ENCODE assay signal across 15 mouse cellular contexts in genomic region chr1:36723146-36724056, GRCm38 (mm10). TPM values are rescaled to one million over a fixed set of nuclear protein-coding genes. Genes with fewer than 3 reads are reported as not detected.
A peak's percentile ranks its signal among the peaks of the same experiment; 100 is the strongest.
DNase-seq lines count a peak whose midpoint lies in the region; ATAC-seq lines count a peak whose summit lies in the region.
"Had no signal": no experiment of that assay in that cellular context is flagged by ENCODE, and none has a peak within 500 bp of the region (broad histone marks: within the 10 kb centered on the region; RNA-seq: fewer than 3 reads in every experiment).

No protein-coding gene starts in this region.

- H3K27ac ChIP-seq in lung, embryonic 15.5 days, result no peak overlapping the region
- peak overlapping the region; percentile 65 for H3K27ac ChIP-seq in limb, embryonic 11.5 days (replicated peaks; ENCODE audit: low read depth, low read length)
- H3K27ac ChIP-seq: hindbrain, embryonic 10.5 days; midbrain, embryonic 13.5 days had no signal

- no peaks in the 10 kb centered on the region for H3K4me1 ChIP-seq in lung, embryonic 15.5 days
- H3K4me1 ChIP-seq in limb, embryonic 11.5 days (ENCODE audit: control insufficient read depth, insufficient read depth, low read length), result peaks cover 10% of the 10 kb centered on the region
- H3K4me1 ChIP-seq: hindbrain, embryonic 10.5 days; midbrain, embryonic 13.5 days had no signal

- H3K9me3 ChIP-seq in lung, embryonic 15.5 days, result no peaks in the 10 kb centered on the region
- no peaks in the 10 kb centered on the region for H3K9me3 ChIP-seq in limb, embryonic 11.5 days (ENCODE audit: control insufficient read depth, low read length)
- H3K9me3 ChIP-seq: hindbrain, embryonic 10.5 days; midbrain, embryonic 13.5 days had no signal

- no peaks in the 10 kb centered on the region for H3K27me3 ChIP-seq in lung, embryonic 15.5 days
- no peaks in the 10 kb centered on the region for H3K27me3 ChIP-seq in limb, embryonic 11.5 days (ENCODE audit: control insufficient read depth, insufficient read depth, low read length)
- H3K27me3 ChIP-seq: midbrain, embryonic 13.5 days had no signal

- H3K36me3 ChIP-seq in lung, embryonic 15.5 days, result no peaks in the 10 kb centered on the region
- no peaks in the 10 kb centered on the region for H3K36me3 ChIP-seq in limb, embryonic 11.5 days (ENCODE audit: control insufficient read depth, insufficient read depth, low read length)
- H3K36me3 ChIP-seq: hindbrain, embryonic 10.5 days; midbrain, embryonic 13.5 days had no signal

- no peak overlapping the region for H3K4me2 ChIP-seq in lung, embryonic 15.5 days
- H3K4me2 ChIP-seq in limb, embryonic 11.5 days (ENCODE audit: low read depth, severe bottlenecking), result no peak overlapping the region
- H3K4me2 ChIP-seq: heart, embryonic 11.5 days; midbrain, embryonic 13.5 days had no signal

- 60% methylated on average over 16 of the region's 16 CpGs for WGBS in lung, embryonic 15.5 days
- 38% methylated on average over 16 of the region's 16 CpGs for WGBS in limb, embryonic 11.5 days

- no peak overlapping the region for H3K9ac ChIP-seq in lung, embryonic 15.5 days
- no peak overlapping the region for H3K9ac ChIP-seq in limb, embryonic 11.5 days (ENCODE audit: low read length)
- H3K9ac ChIP-seq: midbrain, embryonic 13.5 days had no signal

- DNase-seq in lung, postnatal 10 days, result no peak
- DNase-seq in embryo, embryonic 10.5 days (ENCODE audit: low spot score), result peak; percentile 48
- peak; percentile 62 for DNase-seq in limb, embryonic 11.5 days (ENCODE audit: low spot score)
- DNase-seq in thymus, postnatal 14 days, result peak; percentile 43
- DNase-seq in heart, adult 11 months, result no peak
- no peak for DNase-seq in left cerebral cortex, adult 11 months (ENCODE audit: low spot score)
- no peak for DNase-seq in spleen, postnatal 14 days (ENCODE audit: low spot score in 2 of 2)
- DNase-seq: cerebellum, adult 8-10 months; kidney, postnatal 36 days; right cerebral cortex, postnatal 4 days had no signal

- no peak overlapping the region for H3K4me3 ChIP-seq in lung, embryonic 15.5 days
- no peak overlapping the region for H3K4me3 ChIP-seq in limb, embryonic 11.5 days (ENCODE audit: low read depth, low read length)
- H3K4me3 ChIP-seq: hindbrain, embryonic 10.5 days; midbrain, embryonic 13.5 days had no signal

- ATAC-seq in lung, embryonic 15.5 days (ENCODE audit: borderline replicate concordance, extremely low read depth, low FRiP score, low TSS enrichment), result peak; percentile 55; the same call in 1 of the 2 replicates
- peak; percentile 75 for ATAC-seq in limb, embryonic 11.5 days (ENCODE audit: insufficient number of reproducible peaks, low FRiP score, low TSS enrichment, low read depth)
- ATAC-seq: midbrain, embryonic 13.5 days had no signal

RNA-seq across cellular contexts. Expression of gene Actr1b, which starts 9.2 kb away (rescaled TPM):
- polyA plus RNA-seq in lung, embryonic 15.5 days (2015; fragmentation: Nextera tagmentation; extraction: Ambion mirVana), result 97.9 and 99.8 TPM in 2 replicates
- polyA plus RNA-seq in limb, embryonic 11.5 days (2014; fragmentation: Nextera tagmentation; extraction: Ambion mirVana), result 108 and 123 TPM in 2 replicates

RNA-seq across cellular contexts. Expression of gene 4933424G06Rik, which starts 13.5 kb away (rescaled TPM):
- polyA plus RNA-seq in lung, embryonic 15.5 days (2015; fragmentation: Nextera tagmentation; extraction: Ambion mirVana), result not detected in 2 replicates
- polyA plus RNA-seq in limb, embryonic 11.5 days (2014; fragmentation: Nextera tagmentation; extraction: Ambion mirVana), result 0.31 TPM in 1 of 2 replicates, not detected in the other
- polyA plus RNA-seq: heart, embryonic 11.5 days; liver, embryonic 16.5 days had no signal

RNA-seq across cellular contexts. Expression of gene Cox5b, which starts 32.2 kb away (rescaled TPM):
- polyA plus RNA-seq in lung, embryonic 15.5 days (2015; fragmentation: Nextera tagmentation; extraction: Ambion mirVana), result 506 and 539 TPM in 2 replicates
- polyA plus RNA-seq in limb, embryonic 11.5 days (2014; fragmentation: Nextera tagmentation; extraction: Ambion mirVana), result 490 and 518 TPM in 2 replicates

RNA-seq across cellular contexts. Expression of gene Zap70, which starts 38.2 kb away (rescaled TPM):
- 0.79 and 1.5 TPM in 2 replicates for polyA plus RNA-seq in lung, embryonic 15.5 days (2015; fragmentation: Nextera tagmentation; extraction: Ambion mirVana)
- 0.17 and 0.32 TPM in 2 replicates for polyA plus RNA-seq in limb, embryonic 11.5 days (2014; fragmentation: Nextera tagmentation; extraction: Ambion mirVana)

RNA-seq across cellular contexts. Expression of gene Fam178b, which starts 40.4 kb away (rescaled TPM):
- polyA plus RNA-seq in lung, embryonic 15.5 days (2015; fragmentation: Nextera tagmentation; extraction: Ambion mirVana), result 3.4 and 4.5 TPM in 2 replicates
- polyA plus RNA-seq in limb, embryonic 11.5 days (2014; fragmentation: Nextera tagmentation; extraction: Ambion mirVana), result 0.36 and 1.4 TPM in 2 replicates
- polyA plus RNA-seq: midbrain, embryonic 13.5 days had no signal

Comparison
In these comparisons a context has a peak if more than half of its experiments do, and no peak if none do; other contexts are left out.
1. DNase-seq: peak in embryo, embryonic 10.5 days (single experiment), limb, embryonic 11.5 days (single experiment) and thymus, postnatal 14 days (single experiment); none in lung, postnatal 10 days (single experiment), heart, adult 11 months (single experiment), left cerebral cortex, adult 11 months (single experiment) and spleen, postnatal 14 days (0 of 2).